Mouse (Mus musculus): ENCODE results near the gene Reep6. TPM values are rescaled to one million over a fixed set of nuclear protein-coding genes. Genes with fewer than 3 reads are reported as not detected.

Gene Reep6
- polyA plus RNA-seq, 1 experiment from 2014 or later = 2.0 TPM

DNA sequence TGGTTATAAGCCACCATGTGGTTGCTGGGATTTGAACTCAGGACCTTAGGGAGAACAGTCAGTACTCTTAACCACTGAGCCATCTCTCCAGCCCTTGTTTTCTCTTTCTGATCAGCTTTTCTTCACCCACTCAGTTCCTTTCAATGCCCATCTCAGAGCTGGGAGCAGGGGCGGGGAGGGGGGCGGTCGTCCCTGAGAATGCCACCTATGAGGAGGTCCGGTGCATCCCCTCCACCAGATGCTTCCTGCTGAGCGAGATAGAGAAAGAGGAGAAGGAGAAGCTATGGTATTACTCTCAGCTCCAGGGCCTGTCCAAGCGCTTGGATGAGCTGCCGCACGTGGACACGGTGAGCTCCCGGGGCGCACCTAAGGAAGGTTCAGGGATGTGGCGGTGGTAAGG, 25.3 kb upstream of the Reep6 start:
- ATAC-seq = no peak
- H3K9me3 ChIP-seq (replicated peaks) = no peaks in the 10 kb centered on the region
- H3K27me3 ChIP-seq = no peaks in the 10 kb centered on the region
- no peak overlapping the region for H3K27ac ChIP-seq
- peak overlapping the region; percentile 14; the same call in 1 of the 2 replicates for H3K4me3 ChIP-seq
- 36% methylated on average over 12 of the region's 12 CpGs for WGBS
- peak overlapping the region; percentile 35 for H3K4me2 ChIP-seq
- peak overlapping the region; percentile 40; the same call in 1 of the 2 replicates for H3K9ac ChIP-seq
- H3K4me1 ChIP-seq = peaks cover 63% of the 10 kb centered on the region
- H3K36me3 ChIP-seq (ENCODE audit: poor library complexity, severe bottlenecking) = peaks cover 80% of the 10 kb centered on the region

DNA sequence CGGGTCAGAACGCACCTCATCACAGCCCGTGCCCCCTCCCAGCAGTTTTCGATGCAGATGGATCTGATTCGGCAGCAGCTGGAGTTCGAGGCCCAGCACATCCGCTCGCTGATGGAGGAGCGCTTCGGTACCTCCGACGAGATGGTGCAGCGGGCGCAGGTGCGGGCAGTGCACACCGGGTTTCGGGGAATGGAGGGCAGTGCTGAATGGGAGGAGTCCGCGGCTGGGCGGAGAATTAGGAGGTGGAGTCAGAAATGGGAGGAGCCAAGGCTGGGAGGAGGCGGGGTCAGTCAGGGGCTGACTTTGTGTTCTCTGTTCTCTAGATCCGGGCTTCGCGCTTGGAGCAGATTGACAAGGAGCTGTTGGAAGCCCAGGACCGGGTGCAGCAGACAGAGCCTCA, 24.9 kb upstream of the Reep6 start:
- ATAC-seq = no peak
- Histone ChIP-seq H3K4me2 (peak overlapping the region; percentile 35), H3K36me3 (ENCODE audit: poor library complexity, severe bottlenecking) (peaks cover 84% of the 10 kb centered on the region), H3K4me3 (peak overlapping the region; percentile 14), H3K4me1 (peaks cover 59% of the 10 kb centered on the region), H3K27me3 (no peaks in the 10 kb centered on the region), H3K9ac (peak overlapping the region; percentile 40; the same call in 1 of the 2 replicates), H3K9me3 (replicated peaks) (no peaks in the 10 kb centered on the region), H3K27ac (no peak overlapping the region)
- 32% methylated on average over 25 of the region's 25 CpGs for WGBS

DNA sequence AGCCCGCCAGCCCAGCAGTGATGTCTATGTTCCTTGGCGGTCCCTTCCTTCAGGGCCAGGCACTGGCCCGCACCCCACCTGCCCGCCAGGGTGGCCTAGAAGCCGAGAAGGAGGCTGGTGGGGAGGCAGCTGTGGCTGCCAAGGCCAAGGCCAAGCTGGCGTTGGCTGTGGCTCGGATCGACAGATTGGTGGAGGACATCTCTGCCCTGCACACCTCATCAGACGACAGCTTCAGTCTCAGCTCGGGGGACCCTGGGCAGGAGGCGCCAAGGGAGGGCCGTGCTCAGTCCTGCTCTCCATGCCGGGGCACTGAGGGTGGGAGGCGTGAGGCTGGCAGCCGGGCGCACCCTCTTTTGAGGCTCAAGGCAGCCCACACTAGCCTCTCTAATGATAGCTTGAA, 18.2 kb upstream of the Reep6 start:
- H3K4me3 ChIP-seq = no peak overlapping the region
- H3K4me2 ChIP-seq = no peak overlapping the region
- H3K9me3 ChIP-seq (replicated peaks) = no peaks in the 10 kb centered on the region
- ATAC-seq = no peak
- H3K27ac ChIP-seq = no peak overlapping the region
- H3K9ac ChIP-seq = no peak overlapping the region
- peaks cover 100% of the 10 kb centered on the region for H3K36me3 ChIP-seq (ENCODE audit: poor library complexity, severe bottlenecking)
- H3K27me3 ChIP-seq = 0 out of 2 replicates have a peak, but pooled peaks cover 3% of the 10 kb centered on the region
- H3K4me1 ChIP-seq = peaks cover 39% of the 10 kb centered on the region
- WGBS = 91% methylated on average over 15 of the region's 16 CpGs

DNA sequence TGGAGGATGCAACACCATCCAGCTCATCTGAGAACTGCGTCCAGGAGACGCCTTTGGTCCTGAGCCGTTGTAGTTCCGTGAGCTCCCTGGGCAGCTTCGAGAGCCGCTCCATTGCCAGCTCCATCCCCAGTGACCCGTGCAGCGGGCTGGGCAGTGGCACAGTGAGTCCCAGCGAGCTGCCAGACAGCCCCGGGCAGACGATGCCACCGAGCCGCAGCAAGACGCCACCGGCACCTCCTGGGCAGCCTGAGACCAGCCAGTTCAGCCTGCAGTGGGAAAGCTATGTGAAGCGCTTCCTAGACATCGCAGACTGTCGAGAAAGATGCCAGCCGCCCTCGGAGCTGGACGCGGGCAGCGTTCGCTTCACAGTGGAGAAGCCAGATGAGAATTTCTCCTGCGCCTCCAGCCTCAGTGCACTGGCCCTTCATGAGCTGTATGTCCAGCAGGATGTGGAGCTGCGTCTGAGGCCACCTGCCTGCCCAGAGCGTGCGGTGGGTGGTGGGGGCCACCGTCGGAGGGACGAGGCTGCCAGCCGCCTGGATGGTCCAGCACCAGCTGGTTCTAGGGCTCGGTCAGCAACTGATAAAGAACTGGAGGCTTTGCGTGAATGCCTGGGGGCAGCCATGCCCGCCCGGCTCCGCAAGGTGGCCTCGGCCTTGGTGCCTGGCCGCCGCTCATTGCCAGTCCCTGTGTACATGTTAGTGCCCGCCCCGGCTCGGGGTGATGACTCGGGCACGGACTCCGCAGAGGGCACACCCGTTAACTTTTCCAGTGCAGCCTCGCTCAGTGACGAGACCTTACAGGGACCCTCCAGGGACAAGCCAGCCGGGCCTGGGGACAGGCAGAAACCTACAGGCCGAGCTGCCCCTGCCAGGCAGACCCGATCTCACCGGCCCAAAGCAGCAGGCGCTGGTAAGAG, 16.9 kb upstream of the Reep6 start:
- Histone ChIP-seq H3K9ac (no peak overlapping the region), H3K4me1 (peaks cover 50% of the 10 kb centered on the region)

DNA sequence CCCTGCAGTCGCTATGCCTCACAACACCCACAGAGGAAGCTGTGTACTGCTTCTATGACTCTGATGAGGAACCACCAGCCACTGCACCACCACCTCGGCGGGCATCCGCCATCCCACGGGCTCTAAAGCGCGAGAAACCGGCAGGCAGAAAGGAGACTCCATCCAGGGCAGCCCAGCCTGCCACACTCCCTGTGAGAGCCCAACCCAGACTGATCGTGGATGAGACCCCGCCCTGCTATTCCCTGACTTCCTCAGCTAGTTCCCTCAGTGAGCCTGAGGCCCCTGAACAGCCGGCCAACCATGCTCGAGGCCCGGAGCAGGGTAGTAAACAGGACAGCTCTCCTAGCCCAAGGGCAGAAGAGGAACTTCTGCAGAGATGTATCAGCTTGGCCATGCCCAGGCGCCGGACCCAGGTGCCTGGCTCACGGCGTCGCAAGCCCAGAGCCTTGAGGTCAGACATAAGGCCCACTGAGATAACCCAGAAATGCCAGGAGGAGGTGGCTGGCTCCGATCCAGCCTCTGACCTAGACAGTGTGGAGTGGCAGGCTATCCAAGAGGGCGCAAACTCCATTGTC, 16.0 kb upstream of the Reep6 start:
- H3K9me3 ChIP-seq (replicated peaks) = no peaks in the 10 kb centered on the region
- 0 out of 2 replicates have a peak, but pooled peaks cover 3% of the 10 kb centered on the region for H3K27me3 ChIP-seq
- no peak for ATAC-seq
- no peak overlapping the region for H3K4me3 ChIP-seq
- H3K4me2 ChIP-seq = no peak overlapping the region
- 71% methylated on average over 20 of the region's 20 CpGs for WGBS
- no peak overlapping the region for H3K9ac ChIP-seq
- peaks cover 100% of the 10 kb centered on the region for H3K36me3 ChIP-seq (ENCODE audit: poor library complexity, severe bottlenecking)
- no peak overlapping the region for H3K27ac ChIP-seq
- H3K4me1 ChIP-seq = peaks cover 54% of the 10 kb centered on the region

More for the DNA sequence above, 16.9 kb upstream of the Reep6 start:
- ATAC-seq = no peak
- no peak overlapping the region for H3K27ac ChIP-seq
- H3K36me3 ChIP-seq (ENCODE audit: poor library complexity, severe bottlenecking) = peaks cover 100% of the 10 kb centered on the region
- H3K4me2 ChIP-seq = no peak overlapping the region
- no peak overlapping the region for H3K4me3 ChIP-seq
- 0 out of 2 replicates have a peak, but pooled peaks cover 3% of the 10 kb centered on the region for H3K27me3 ChIP-seq
- 79% methylated on average over 54 of the region's 54 CpGs for WGBS
- no peaks in the 10 kb centered on the region for H3K9me3 ChIP-seq (replicated peaks)

DNA sequence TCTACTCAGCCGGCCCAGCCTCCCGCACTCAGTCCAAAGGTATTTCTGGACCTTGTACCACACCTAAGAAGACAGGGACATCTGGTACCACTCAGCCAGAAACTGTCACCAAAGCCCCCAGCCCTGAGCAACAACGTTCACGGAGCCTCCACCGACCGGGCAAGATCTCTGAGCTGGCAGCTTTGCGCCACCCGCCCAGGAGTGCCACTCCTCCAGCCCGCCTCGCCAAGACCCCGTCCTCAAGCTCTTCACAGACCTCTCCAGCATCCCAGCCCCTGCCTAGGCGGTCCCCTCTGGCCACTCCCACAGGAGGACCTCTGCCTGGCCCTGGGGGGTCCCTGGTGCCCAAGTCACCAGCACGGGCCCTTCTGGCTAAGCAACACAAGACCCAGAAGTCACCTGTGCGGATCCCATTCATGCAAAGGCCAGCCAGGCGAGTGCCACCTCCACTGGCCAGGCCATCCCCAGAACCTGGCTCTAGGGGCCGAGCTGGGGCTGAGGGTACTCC, 15.2 kb upstream of the Reep6 start:
- Histone ChIP-seq H3K4me2 (no peak overlapping the region), H3K27ac (no peak overlapping the region), H3K36me3 (ENCODE audit: poor library complexity, severe bottlenecking) (peaks cover 94% of the 10 kb centered on the region), H3K4me1 (peaks cover 63% of the 10 kb centered on the region), H3K9me3 (replicated peaks) (no peaks in the 10 kb centered on the region), H3K9ac (no peak overlapping the region), H3K4me3 (no peak overlapping the region), H3K27me3 (0 out of 2 replicates have a peak, but pooled peaks cover 3% of the 10 kb centered on the region)
- 59% methylated on average over 15 of the region's 16 CpGs for WGBS
- ATAC-seq = no peak

DNA sequence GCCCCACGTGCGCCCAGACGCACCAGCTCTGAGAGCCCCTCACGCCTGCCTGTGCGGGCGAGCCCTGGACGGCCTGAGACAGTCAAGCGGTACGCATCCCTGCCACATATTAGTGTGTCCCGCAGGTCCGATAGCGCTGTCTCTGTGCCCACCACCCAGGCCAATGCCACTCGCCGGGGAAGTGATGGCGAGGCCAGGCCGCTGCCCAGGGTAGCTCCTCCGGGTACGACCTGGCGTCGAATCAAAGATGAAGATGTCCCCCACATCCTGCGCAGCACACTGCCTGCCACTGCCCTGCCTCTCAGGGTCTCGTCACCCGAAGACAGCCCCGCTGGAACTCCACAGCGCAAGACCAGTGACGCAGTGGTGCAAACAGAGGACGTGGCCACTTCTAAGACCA, 14.4 kb upstream of the Reep6 start:
- Histone ChIP-seq H3K36me3 (ENCODE audit: poor library complexity, severe bottlenecking) (peaks cover 86% of the 10 kb centered on the region), H3K9ac (0 out of 2 replicates have a peak overlapping the region, but pooled peaks have one; percentile 46), H3K4me3 (no peak overlapping the region), H3K9me3 (replicated peaks) (no peaks in the 10 kb centered on the region), H3K4me2 (no peak overlapping the region), H3K27me3 (0 out of 2 replicates have a peak, but pooled peaks cover 3% of the 10 kb centered on the region), H3K27ac (no peak overlapping the region), H3K4me1 (peaks cover 68% of the 10 kb centered on the region)
- 63% methylated on average over 27 of the region's 27 CpGs for WGBS
- ATAC-seq = no peak

DNA sequence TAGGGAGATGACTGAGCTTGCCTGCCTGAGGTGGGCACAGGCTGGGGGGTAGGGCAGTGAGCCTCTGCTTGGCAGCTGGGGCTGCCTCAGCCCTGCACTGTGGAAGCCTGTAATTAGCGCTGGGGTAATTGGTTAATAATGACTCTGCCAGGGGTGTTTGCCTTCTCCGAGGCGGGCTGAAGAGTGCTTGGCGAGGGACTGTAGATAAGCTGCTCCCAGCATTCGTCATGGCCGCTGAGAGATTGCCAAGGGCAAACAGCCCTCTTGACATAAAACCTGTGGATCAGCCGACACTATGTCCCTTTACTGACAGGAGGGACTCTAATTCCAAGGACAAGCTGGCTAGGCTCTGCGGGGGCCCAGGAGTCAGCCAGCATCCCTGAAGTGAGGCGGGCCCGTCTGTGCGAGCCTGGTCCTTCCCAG, 13.4 kb upstream of the Reep6 start:
- H3K27me3 ChIP-seq = 0 out of 2 replicates have a peak, but pooled peaks cover 3% of the 10 kb centered on the region
- peak overlapping the region; percentile 46; the same call in 1 of the 2 replicates for H3K9ac ChIP-seq
- H3K4me1 ChIP-seq = peaks cover 71% of the 10 kb centered on the region
- H3K4me3 ChIP-seq = no peak overlapping the region
- peak; percentile 48 for ATAC-seq
- peaks cover 75% of the 10 kb centered on the region for H3K36me3 ChIP-seq (ENCODE audit: poor library complexity, severe bottlenecking)
- H3K27ac ChIP-seq = peak overlapping the region; percentile 52
- 28% methylated on average over 11 of the region's 11 CpGs for WGBS
- no peaks in the 10 kb centered on the region for H3K9me3 ChIP-seq (replicated peaks)
- peak overlapping the region; percentile 22; the same call in 1 of the 2 replicates for H3K4me2 ChIP-seq

DNA sequence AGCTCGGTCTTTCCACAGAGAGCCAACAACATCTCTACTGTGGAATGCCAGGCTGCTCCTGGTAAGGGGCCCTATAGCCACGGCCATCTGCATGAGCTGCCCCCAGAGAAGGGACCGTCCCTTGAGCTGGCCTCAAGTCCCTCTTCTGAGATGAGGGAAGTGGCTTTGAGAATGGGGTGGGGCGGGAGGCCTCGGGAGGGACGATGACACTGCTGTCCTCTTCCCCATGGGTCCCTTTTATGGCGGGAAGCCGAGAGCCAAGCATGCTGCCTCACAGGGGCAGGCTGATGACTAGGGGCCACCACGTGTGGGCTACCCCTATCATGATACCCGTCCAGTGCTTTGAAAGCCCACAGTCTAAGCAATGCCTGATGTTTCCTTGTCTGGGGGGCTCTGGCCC, 12.7 kb upstream of the Reep6 start:
- Histone ChIP-seq H3K27ac (peak overlapping the region; percentile 52; the same call in 1 of the 2 replicates), H3K9me3 (replicated peaks) (no peaks in the 10 kb centered on the region), H3K4me2 (peak overlapping the region; percentile 22; the same call in 1 of the 2 replicates), H3K9ac (no peak overlapping the region), H3K4me1 (peaks cover 71% of the 10 kb centered on the region), H3K27me3 (0 out of 2 replicates have a peak, but pooled peaks cover 3% of the 10 kb centered on the region), H3K36me3 (ENCODE audit: poor library complexity, severe bottlenecking) (peaks cover 69% of the 10 kb centered on the region), H3K4me3 (no peak overlapping the region)
- ATAC-seq = no peak
- WGBS = 68% methylated on average over 9 of the region's 10 CpGs

DNA sequence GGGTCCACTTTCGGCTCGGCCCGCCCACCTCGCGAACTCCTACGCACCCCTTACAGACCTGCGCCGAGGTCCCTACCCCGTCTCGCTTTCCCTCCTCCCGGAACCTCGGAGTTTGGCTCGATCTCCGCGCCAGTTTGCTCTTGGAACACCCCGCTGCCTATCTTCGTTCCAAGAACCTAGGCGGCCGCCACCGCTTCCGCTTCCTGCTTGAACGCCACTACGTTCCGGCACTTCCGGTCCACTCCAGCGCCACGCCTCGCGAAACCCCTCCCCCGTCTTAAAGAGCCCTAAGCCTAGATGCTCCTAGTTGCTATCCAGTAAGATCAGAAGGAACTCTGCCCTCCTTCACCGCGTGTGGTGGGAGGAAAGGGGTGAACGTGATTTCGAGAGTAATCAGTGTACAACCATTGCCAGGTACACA, 9.4 kb upstream of the Reep6 start, which contains the start of gene 2310011J03Rik:
2310011J03Rik (minus strand) TSS at position 198 of the 421 bp plus-strand sequence.
- Histone ChIP-seq H3K36me3 (ENCODE audit: poor library complexity, severe bottlenecking) (peaks cover 36% of the 10 kb centered on the region), H3K4me1 (peaks cover 59% of the 10 kb centered on the region)

DNA sequence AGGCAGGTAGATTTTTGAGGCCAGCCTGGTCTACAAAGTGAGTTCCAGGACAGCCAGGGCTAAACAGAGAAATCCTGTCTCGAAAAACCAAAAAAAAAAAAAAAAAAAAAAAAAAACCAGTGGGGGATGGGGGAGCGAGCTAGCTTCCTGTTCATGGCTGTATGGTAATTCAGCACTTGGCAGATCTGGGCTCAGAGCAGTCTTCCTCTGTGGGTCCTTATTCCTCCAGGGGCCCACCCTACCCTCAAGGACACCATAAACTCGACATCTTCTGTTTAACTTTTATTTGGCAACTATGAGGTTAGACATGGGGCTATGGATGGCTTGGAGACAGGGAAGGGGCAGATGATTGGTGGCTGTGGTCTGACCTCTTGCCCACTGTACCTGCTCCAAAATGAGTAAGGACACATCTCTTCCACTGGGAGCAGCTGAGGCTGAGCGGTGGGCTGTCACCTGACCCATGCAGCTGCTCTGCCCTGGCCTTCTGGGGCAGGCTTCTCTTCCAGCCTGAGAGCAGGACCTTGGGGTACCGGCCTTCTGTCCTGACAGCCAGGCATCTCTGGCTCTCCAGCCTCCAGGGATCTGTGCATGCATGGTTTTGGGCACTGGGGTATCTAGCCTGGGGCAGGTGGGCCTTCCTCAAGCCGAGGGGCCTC, 8.6 kb upstream of the Reep6 start:
- ATAC-seq = no peak
- Histone ChIP-seq H3K4me3 (no peak overlapping the region), H3K27ac (no peak overlapping the region; the same call in 1 of the 2 replicates), H3K9me3 (replicated peaks) (no peaks in the 10 kb centered on the region), H3K36me3 (ENCODE audit: poor library complexity, severe bottlenecking) (peaks cover 28% of the 10 kb centered on the region), H3K9ac (no peak overlapping the region), H3K4me2 (no peak overlapping the region), H3K27me3 (0 out of 2 replicates have a peak, but pooled peaks cover 3% of the 10 kb centered on the region), H3K4me1 (peaks cover 51% of the 10 kb centered on the region)
- WGBS = 81% methylated on average over 6 of the region's 6 CpGs

More for the DNA sequence above, 9.4 kb upstream of the Reep6 start, which contains the start of gene 2310011J03Rik:
- 0 out of 2 replicates have a peak, but pooled peaks cover 3% of the 10 kb centered on the region for H3K27me3 ChIP-seq
- peak within 1 kb of the TSS; percentile 94 for H3K4me2 ChIP-seq
- WGBS = under 1% methylated on average over 34 of the region's 34 CpGs
- peak; percentile 71 for ATAC-seq
- peak within 1 kb of the TSS; percentile 82 for H3K9ac ChIP-seq
- H3K9me3 ChIP-seq (replicated peaks) = no peaks in the 10 kb centered on the region
- H3K4me3 ChIP-seq = peak within 1 kb of the TSS; percentile 79
- peak within 1 kb of the TSS; percentile 41; the same call in 1 of the 2 replicates for H3K27ac ChIP-seq
